Mouse (Mus musculus) adrenal gland, postnatal 10 days (tissue): ENCODE results near the gene Gal3st2. TPM values are rescaled to one million over a fixed set of nuclear protein-coding genes. Genes with fewer than 3 reads are reported as not detected.
"Not testable (repeated sequence)": the region's sequence is repeated elsewhere in the genome, so short reads cannot be mapped to it uniquely, and the experiment has no call there.

ENCODE experiments used
- DNase-seq: peaks from one replicate; pipeline ENCODE4 v3.0.0; 2021; ENCODE audit warnings: mixed read lengths
- long read RNA-seq, 2 experiments: library from polyadenylated mRNA; stranded (forward); transcript quantifications; one replicate each; pipeline ENCODE4 v2.0.0; 2021
- total RNA-seq, 2 experiments: library from RNA; stranded (reverse); gene quantifications; 2 replicates each; pipeline ENCODE4 v1.2.3; 2021

Gene Gal3st2
- total RNA-seq, result under 1 TPM; 0.21 to 0.36 TPM
- long read RNA-seq, experiment 1, result 0 reads
- long read RNA-seq, experiment 2, result 0 reads

DNA sequence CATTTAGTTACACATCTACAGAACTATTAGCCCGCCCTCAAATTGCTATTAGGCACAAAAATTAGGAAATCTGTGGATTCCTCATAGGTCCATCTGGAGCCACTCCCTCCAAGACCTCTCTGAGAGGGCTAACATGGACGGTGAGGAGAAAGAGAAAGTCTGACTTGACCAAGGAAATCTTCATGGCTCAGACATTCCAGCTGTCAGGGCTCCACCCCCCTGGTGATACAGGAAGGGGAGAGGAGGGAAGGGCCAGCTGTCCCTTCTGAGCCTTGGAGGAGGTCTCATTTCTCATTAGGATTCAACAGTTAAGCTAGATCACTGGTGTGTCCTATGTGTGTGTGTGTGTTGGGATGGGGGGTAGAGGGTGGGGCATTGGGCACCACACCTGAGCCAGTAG lies at the start of gene Gal3st2:
Gal3st2 (plus strand) TSS at position 259 of the 400 bp plus-strand sequence.
- DNase-seq, result not testable (repeated sequence)

GRCm38 (mm10) chr1:93811495-93812039 lies 49.5 kb upstream of the Gal3st2 start:
- no peak for DNase-seq

- no peak for DNase-seq
These were observed 43.1 kb upstream of the Gal3st2 start for GRCm38 (mm10) chr1:93817823-93818532.

GRCm38 (mm10) chr1:93818722-93819121 lies 42.4 kb upstream of the Gal3st2 start:
- no peak for DNase-seq

- no peak for DNase-seq
These were observed 37.2 kb upstream of the Gal3st2 start for GRCm38 (mm10) chr1:93823796-93824495.

- no peak for DNase-seq
These were observed 36.5 kb upstream of the Gal3st2 start, which contains the start of gene D2hgdh for GRCm38 (mm10) chr1:93824609-93825008. TSS of gene D2hgdh (plus strand) at chr1:93824909.

DNA sequence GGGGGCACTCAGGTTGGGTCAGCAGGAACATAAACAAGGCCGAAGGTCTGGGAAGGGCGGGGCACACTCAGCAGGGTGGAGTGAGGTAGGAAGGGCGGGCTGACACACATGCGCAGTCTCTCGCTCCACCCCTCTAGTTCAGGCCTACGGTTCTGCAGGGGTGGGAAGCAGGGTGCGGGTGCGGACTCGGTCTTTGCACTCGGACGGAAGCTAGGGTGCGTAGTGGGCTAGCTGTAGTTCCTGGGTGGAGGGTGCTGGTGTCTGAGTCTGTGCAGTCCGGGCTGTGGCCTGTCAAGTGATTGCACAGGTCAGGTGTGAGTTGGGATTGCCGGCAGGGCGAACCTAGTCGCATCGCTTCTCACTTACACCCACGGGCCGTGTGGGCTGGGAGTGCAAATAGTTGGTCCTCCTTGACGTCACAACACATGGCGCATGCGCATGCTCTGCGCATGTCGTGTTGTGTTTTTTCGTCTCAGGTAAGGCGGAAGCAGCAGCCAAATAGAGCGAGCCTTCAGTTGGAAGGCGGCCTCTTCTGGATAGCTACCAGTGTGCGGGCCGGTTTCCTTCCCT lies 35.9 kb upstream of the Gal3st2 start:
- DNase-seq, result peak; percentile 95

- DNase-seq, result no peak
These were observed 35.2 kb upstream of the Gal3st2 start for GRCm38 (mm10) chr1:93825771-93826539.

DNA sequence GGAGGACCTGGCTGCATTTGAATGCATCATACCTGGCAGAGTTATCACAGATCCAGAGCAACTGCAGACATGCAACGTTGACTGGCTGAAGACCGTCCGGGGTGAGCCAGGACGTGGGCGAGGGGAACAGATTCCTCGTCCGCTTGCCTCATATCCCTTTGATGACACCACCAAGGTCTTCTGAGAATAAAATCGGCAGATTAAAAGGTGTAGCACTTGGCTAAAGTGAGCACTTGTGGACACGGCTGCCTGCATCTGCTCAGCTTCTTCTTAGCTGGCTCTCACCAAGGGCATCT lies 34.6 kb upstream of the Gal3st2 start:
- DNase-seq, result no peak

DNA sequence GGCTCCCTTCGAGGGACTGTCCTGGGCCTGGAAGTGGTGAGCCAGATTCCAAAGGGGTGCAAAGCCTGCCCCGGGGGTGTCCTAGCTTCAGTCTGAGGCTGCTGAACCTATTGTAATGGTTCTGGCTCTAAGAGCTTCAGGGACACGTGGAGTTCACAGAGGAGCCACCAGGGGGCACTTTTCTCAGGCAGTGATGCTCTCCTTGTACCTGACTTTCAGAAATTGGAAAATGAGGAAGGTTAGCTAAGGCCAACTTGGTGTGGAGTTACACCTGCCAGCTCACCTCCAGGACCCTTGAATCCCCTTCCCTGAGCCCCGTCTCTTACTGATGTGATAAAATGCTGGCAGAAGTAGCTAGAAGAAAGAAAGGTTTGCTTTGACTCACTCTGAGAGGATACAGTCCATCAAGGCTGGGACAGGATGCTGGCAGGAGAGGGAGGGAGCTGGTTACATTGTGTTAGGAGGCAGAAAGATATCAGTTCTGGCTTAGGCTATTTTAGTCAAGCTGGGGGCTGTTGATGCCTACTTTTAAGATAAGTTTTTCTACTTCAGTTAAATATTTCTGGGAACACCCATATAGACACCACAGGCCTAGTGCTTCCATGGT lies 28.2 kb upstream of the Gal3st2 start:
- DNase-seq, result not testable (repeated sequence)

GRCm38 (mm10) chr1:93834671-93835150 lies 26.4 kb upstream of the Gal3st2 start:
- DNase-seq, result no peak

DNA sequence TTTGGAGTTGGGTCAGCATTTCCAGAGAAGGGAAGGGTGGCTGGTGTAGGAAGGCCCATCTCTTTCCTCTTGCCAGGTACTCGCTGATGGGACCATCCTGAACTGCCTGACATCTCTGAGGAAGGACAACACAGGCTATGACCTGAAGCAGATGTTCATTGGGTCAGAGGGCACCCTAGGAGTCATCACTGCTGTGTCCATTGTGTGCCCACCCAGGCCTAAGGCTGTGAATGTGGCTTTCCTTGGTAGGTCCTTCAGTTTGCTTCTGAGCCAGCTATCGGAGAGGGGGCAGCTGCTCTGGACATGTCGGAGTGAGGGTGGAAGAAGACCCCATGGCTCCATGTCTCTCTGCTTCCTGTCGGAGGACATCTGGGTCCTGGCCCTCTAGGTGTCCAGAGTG lies 25.9 kb upstream of the Gal3st2 start:
- DNase-seq, result no peak

- DNase-seq, result no peak
These were observed 25.1 kb upstream of the Gal3st2 start for GRCm38 (mm10) chr1:93835876-93836531.

- DNase-seq, result no peak
These were observed 24.6 kb upstream of the Gal3st2 start for GRCm38 (mm10) chr1:93836532-93836913.

DNA sequence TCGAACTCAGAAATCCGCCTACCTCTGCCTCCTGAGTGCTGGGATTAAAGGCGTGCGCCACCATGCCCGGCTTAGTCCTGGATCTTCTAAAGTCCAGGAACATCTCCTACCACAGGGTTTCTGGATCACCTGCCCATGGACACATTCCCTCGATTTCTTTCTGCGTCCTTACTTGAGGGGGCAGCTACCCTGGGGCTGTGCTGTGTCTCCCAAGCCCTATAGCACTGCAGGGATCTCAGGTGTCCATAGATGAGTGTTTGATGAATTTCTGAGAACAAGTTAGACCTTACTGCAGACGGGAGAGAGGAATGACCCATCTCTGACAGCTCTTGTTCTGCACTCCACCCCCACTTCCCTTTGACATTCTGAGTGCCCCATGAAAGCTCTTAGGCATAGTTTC lies 23.8 kb upstream of the Gal3st2 start:
- DNase-seq, result no peak

- DNase-seq, result not testable (repeated sequence)
These were observed 22.5 kb upstream of the Gal3st2 start for GRCm38 (mm10) chr1:93838569-93838968.

DNA sequence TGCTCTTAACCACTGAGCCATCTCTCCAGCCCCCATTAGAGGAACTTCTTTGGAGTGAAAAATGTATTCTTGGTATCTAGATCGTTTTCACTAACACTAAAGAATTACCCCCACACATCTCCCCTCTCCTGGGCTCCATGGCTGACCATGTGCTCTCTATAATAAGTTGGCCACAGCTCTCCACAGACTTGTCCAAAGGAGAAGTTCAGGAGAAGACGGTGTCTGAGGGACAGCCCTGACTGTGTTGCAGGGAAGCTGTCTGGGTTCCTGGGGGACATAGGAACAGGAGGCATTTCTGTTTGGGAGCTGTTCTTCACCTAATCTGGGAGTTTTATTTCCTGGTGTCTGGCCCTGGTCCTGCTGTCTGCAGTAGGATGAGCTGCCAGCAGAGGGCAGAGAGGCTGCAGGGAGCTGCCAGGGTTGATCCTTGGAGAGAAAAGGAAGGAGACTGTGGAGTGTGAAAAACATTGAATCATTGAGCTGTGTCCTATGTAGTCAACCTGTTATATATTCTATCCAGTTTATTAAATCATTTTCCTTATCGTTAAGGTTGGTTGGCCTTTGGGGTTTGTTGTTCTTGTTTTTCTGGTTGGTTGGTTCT lies 15.2 kb upstream of the Gal3st2 start:
- not testable (repeated sequence) for DNase-seq

GRCm38 (mm10) chr1:93855790-93856189 lies 5.3 kb upstream of the Gal3st2 start:
- DNase-seq, result not testable (repeated sequence)

GRCm38 (mm10) chr1:93857370-93857769 lies 3.7 kb upstream of the Gal3st2 start:
- DNase-seq, result no peak

DNA sequence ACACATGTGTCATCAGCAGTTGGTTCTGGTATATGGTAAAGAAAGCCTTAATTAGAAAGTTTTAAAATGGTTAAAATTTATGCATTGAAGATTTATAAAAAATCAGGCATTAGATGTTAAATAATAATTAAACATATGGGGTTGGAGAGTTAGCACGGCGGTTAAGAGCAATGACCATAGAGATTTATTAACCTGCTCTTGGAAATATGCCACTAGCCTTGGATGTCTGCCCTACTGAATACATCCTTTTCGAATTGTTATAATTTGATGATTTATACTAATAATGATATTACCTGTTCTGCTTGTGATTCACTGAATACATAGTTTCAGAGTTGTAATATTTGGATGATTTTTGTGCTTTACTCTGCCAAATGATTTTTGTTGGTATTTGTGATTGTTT lies 3.1 kb upstream of the Gal3st2 start:
- DNase-seq, result peak; percentile 37

DNA sequence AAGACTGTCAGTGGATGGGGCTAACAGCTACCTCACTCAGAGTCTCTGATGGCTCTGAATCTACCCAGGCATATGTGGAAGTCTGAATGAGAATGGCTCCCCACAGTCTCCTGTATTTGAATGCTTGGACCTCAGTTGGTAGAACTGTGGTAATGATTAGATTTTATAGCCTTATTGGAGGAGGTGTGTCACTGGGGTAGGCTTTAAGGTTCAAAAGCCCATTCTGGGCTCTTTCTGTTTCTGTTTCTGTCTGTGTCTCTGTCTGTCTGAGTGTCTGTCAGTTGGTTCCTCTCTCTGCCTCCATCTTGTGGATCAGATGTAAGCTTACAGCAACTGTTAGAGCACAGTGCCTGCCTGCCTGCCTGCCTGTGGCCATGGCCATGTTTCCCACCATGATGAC lies 1.5 kb upstream of the Gal3st2 start:
- DNase-seq, result no peak
